Mouse (Mus musculus) kidney, postnatal 0 days (tissue): Measurements from ENCODE around the gene Pip4k2a. TPM values are rescaled to one million over a fixed set of nuclear protein-coding genes. Genes with fewer than 3 reads are reported as not detected.

Experiments used
- ATAC-seq: fragments of 200-750 bp; cut with Nextera tagmentation; replicated peaks from 2 replicates; pipeline ENCODE4 v1.8.0; 2017; ENCODE audit warnings: low read depth, moderate number of reproducible peaks, moderate TSS enrichment, moderate library complexity; ENCODE audit not compliant: low FRiP score
- DNase-seq: peaks from one replicate; pipeline ENCODE4 v3.0.0-alpha.2; 2016; ENCODE audit warnings: low spot score
- H3K27ac ChIP-seq: fragments of 300-500 bp; sonication (generic); 2 replicates; pipeline ENCODE4 v1.5.1; 2014; ENCODE audit warnings: mild to moderate bottlenecking
- H3K27me3 ChIP-seq: fragments of 300-500 bp; sonication (generic); 2 replicates; pipeline ENCODE4 v1.6.1; 2014; ENCODE audit warnings: low read length, mixed read lengths; ENCODE audit not compliant: insufficient read depth
- H3K36me3 ChIP-seq: fragments of 300-500 bp; sonication (generic); 2 replicates; pipeline ENCODE4 v1.6.1; 2014; ENCODE audit warnings: low read length, mixed read lengths; ENCODE audit not compliant: insufficient read depth
- H3K4me1 ChIP-seq: fragments of 300-500 bp; sonication (generic); replicated peaks from 2 replicates; pipeline ENCODE4 v1.6.1; 2014; ENCODE audit warnings: antibody characterized with exemption, low read length, mixed read lengths; ENCODE audit not compliant: insufficient read depth
- H3K4me2 ChIP-seq: fragments of 300-500 bp; sonication (generic); 2 replicates; pipeline ENCODE4 v1.6.1; 2014; ENCODE audit warnings: mild to moderate bottlenecking, low read length, moderate library complexity, mixed read lengths
- H3K4me3 ChIP-seq: fragments of 300-500 bp; sonication (generic); replicated peaks from 2 replicates; pipeline ENCODE4 v1.5.1; 2014; ENCODE audit warnings: low read depth, low read length
- H3K9ac ChIP-seq: fragments of 300-500 bp; sonication (generic); 2 replicates; pipeline ENCODE4 v1.6.1; 2014; ENCODE audit warnings: low read depth, low read length
- H3K9me3 ChIP-seq: fragments of 300-500 bp; sonication (generic); replicated peaks from 2 replicates; pipeline ENCODE4 v1.6.1; 2016; ENCODE audit warnings: low read length, inconsistent platforms, mixed read lengths
- CTCF ChIP-seq: IDR thresholded peaks from 2 replicates; pipeline ENCODE4 v1.5.1; 2016; ENCODE audit warnings: antibody characterized with exemption, low read depth, mild to moderate bottlenecking, moderate library complexity
- WGBS: fragments of 180-500 bp; shearing (Covaris S2); extraction: QIAGEN DNeasy Blood & Tissue Kit; methylation state at CpG from one replicate; pipeline ENCODE4 v1.1.7; 2014; 5-methylcytosine and 5-hydroxymethylcytosine counted together
- polyA plus RNA-seq: library from polyadenylated mRNA; unstranded; fragments of >200 nt; fragmentation: Nextera tagmentation; extraction: Ambion mirVana; gene quantifications from 2 replicates; pipeline ENCODE4 v1.2.1, GENCODE M21; 2015

The Pip4k2a gene
- polyA plus RNA-seq, 1 experiment from 2014 or later, result 8.7 TPM

- no peak for DNase-seq
- no peaks in the 10 kb centered on the region for H3K27me3 ChIP-seq
- H3K4me1 ChIP-seq, result peaks cover 29% of the 10 kb centered on the region
- no peak overlapping the region for H3K4me3 ChIP-seq
- no peaks in the 10 kb centered on the region for H3K9me3 ChIP-seq
- no peak for TF ChIP-seq CTCF
- H3K9ac ChIP-seq, result no peak overlapping the region
- ATAC-seq, result no peak
- H3K36me3 ChIP-seq, result no peaks in the 10 kb centered on the region
- H3K4me2 ChIP-seq, result no peak overlapping the region
- H3K27ac ChIP-seq, result no peak overlapping the region
- WGBS, result 90% methylated on average over 13 of the region's 13 CpGs
Measured at GRCm38 (mm10) chr2:18955671-18956070, 42.3 kb downstream of the Pip4k2a start.

GRCm38 (mm10) chr2:18955022-18955421, 42.9 kb downstream of the Pip4k2a start:
- Histone ChIP-seq H3K36me3 (no peaks in the 10 kb centered on the region), H3K4me3 (no peak overlapping the region), H3K4me1 (peaks cover 29% of the 10 kb centered on the region), H3K27ac (no peak overlapping the region), H3K27me3 (no peaks in the 10 kb centered on the region), H3K9me3 (no peaks in the 10 kb centered on the region), H3K9ac (no peak overlapping the region), H3K4me2 (no peak overlapping the region)
- WGBS, result 41% methylated on average over 4 of the region's 4 CpGs
- DNase-seq (no peak), ATAC-seq (no peak)
- no peak for TF ChIP-seq CTCF

- no peaks in the 10 kb centered on the region for H3K9me3 ChIP-seq
- ATAC-seq, result no peak
- no peak for DNase-seq
- TF ChIP-seq CTCF, result no peak
- no peak overlapping the region for H3K4me3 ChIP-seq
- no peak overlapping the region for H3K27ac ChIP-seq
- no peaks in the 10 kb centered on the region for H3K36me3 ChIP-seq
- H3K4me2 ChIP-seq, result no peak overlapping the region
- no peak overlapping the region for H3K9ac ChIP-seq
- no peaks in the 10 kb centered on the region for H3K27me3 ChIP-seq
- 83% methylated on average over 4 of the region's 4 CpGs for WGBS
- peaks cover 29% of the 10 kb centered on the region for H3K4me1 ChIP-seq
Measured at GRCm38 (mm10) chr2:18954422-18954821, 43.5 kb downstream of the Pip4k2a start.

- Histone ChIP-seq H3K4me1 (peaks cover 26% of the 10 kb centered on the region), H3K9me3 (no peaks in the 10 kb centered on the region), H3K27ac (peak overlapping the region; percentile 42), H3K9ac (no peak overlapping the region), H3K4me3 (no peak overlapping the region), H3K27me3 (no peaks in the 10 kb centered on the region), H3K4me2 (peak overlapping the region; percentile 18), H3K36me3 (no peaks in the 10 kb centered on the region)
- WGBS, result 24% methylated on average over 7 of the region's 7 CpGs
- ATAC-seq (no peak), DNase-seq (peak; percentile 69)
- no peak for TF ChIP-seq CTCF
Measured at GRCm38 (mm10) chr2:18952102-18952673, 45.7 kb downstream of the Pip4k2a start.

- ATAC-seq (no peak), DNase-seq (no peak)
- 61% methylated on average over 2 of the region's 2 CpGs for WGBS
- H3K9me3 ChIP-seq, result no peaks in the 10 kb centered on the region
- H3K4me2 ChIP-seq, result no peak overlapping the region
- H3K27me3 ChIP-seq, result no peaks in the 10 kb centered on the region
- H3K27ac ChIP-seq, result no peak overlapping the region
- TF ChIP-seq CTCF, result no peak
- peaks cover 21% of the 10 kb centered on the region for H3K4me1 ChIP-seq
- no peaks in the 10 kb centered on the region for H3K36me3 ChIP-seq
- no peak overlapping the region for H3K9ac ChIP-seq
- H3K4me3 ChIP-seq, result no peak overlapping the region
Measured at GRCm38 (mm10) chr2:18950758-18951157, 47.2 kb downstream of the Pip4k2a start.

- no peak for TF ChIP-seq CTCF
- H3K4me2 ChIP-seq, result no peak overlapping the region
- H3K9me3 ChIP-seq, result no peaks in the 10 kb centered on the region
- 75% methylated on average over 7 of the region's 7 CpGs for WGBS
- H3K4me1 ChIP-seq, result peaks cover 17% of the 10 kb centered on the region
- no peak for DNase-seq
- H3K27ac ChIP-seq, result no peak overlapping the region
- H3K4me3 ChIP-seq, result no peak overlapping the region
- H3K36me3 ChIP-seq, result no peaks in the 10 kb centered on the region
- H3K9ac ChIP-seq, result no peak overlapping the region
- no peak for ATAC-seq
- no peaks in the 10 kb centered on the region for H3K27me3 ChIP-seq
Measured at GRCm38 (mm10) chr2:18948741-18949140, 49.2 kb downstream of the Pip4k2a start.
